Mouse (Mus musculus) 416B (cell line): Measurements from ENCODE around the gene Fig4.

ENCODE experiments used
- DNase-seq: peaks from one replicate; pipeline ENCODE4 v3.0.0; 2011; ENCODE audit warnings: low read depth

Fig4 gene

DNA sequence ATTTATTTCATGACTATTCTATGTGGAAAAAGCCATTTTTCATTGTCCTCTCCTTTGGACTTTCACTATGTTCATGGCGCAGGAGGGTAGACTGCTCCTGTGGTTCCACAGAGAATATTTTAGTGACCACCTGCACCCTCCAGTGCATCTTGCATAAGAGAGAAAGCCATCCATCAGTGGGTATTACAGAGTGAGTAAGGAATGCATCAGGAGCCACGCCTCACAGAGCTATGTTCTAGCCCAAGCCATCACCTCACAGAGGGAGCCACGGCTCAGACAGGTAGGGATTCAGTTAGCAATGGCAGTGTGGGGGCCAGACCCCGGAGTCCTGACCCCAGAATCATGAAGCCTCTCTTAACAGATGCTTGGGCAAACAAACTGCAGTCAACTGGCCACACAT, 93.5 kb downstream of the Fig4 start:
- DNase-seq = no peak

DNA sequence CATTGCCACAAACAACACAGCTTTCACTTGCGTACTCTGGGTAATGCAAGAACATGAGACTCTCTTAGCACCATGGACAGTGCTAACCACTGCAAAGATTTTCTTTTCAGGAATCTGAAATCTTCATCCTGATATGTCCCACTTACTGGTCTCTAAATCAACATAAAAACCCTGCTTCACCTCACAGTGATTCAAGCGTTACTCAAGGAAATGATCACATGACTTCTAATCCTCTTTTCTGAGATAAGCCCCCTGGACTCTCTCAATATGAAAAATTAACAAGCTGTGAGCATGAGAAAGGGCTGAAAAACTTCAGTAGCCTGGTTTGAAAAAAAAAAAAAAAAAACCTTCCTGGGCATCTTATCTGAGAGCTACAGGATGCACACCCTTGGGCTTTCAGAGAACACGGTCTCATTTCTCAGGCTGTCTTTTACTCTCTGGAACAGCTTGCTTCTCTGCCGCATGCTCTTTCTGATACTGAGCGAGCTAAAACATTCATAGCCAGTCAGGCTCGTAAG, 94.1 kb downstream of the Fig4 start:
- peak; percentile 36 for DNase-seq

DNA sequence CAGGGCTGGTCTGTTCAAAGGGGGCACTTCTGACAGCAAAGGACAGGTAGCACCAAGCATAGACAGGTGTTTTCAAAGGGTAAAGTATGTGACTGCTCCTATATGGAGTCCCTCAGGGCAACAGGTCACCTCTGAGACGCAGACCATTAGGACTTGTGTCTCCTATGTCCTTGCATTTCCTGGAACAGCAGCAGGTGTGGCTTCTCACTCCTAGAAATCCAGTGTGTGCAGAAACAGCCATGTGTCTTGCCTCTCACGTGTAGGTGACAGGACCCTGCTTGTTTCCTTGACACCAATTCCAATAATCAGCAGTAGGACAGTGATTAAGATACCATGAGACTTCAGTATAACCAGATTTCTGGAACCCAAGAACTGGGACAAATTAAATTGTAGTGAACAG, 97.4 kb downstream of the Fig4 start:
- no peak for DNase-seq

- DNase-seq = no peak
These were observed 98.3 kb downstream of the Fig4 start for GRCm38 (mm10) chr10:41204637-41205315.

DNA sequence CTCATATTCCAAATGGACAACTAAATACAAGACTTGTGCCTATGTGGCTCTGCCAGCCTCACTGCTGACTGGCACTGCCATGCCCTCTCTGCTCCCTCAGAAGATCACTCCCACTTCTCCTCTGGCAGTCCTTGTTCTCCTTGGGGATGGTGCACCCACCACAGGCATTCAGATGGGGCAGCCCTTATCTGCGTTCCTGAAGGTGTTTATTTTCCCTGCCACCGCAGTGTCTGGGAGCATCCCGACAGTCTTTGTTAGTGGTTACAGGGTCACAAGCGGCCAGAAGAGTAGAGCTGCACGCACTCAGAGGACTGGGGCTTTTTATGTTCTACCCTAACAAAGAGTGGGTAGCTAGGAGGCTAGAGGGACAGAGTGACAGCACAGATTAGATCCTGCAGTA, 98.9 kb downstream of the Fig4 start:
- DNase-seq = no peak

DNA sequence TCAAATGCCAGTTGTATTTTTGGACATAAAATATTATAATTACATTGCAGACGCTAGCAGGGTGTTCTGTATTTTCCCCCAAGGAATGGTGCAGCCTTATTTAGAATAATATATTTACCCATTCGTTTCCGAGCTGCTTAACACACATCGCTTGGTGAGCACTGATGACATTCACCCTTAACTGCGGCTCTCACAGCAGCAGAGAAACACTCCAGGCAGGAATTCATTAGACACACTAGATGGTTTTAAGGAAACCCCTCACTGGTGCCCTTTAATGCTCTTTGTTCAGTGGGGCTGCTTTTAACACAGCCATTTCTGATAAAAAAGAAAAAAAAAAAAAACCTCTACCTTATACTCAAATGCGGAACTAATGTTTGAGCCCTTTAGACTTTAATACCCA, 104.3 kb downstream of the Fig4 start:
- no peak for DNase-seq

- no peak for DNase-seq
These were observed 105.3 kb downstream of the Fig4 start for GRCm38 (mm10) chr10:41197788-41198187.

- DNase-seq = no peak
These were observed 106.8 kb downstream of the Fig4 start for GRCm38 (mm10) chr10:41196295-41196694.

DNA sequence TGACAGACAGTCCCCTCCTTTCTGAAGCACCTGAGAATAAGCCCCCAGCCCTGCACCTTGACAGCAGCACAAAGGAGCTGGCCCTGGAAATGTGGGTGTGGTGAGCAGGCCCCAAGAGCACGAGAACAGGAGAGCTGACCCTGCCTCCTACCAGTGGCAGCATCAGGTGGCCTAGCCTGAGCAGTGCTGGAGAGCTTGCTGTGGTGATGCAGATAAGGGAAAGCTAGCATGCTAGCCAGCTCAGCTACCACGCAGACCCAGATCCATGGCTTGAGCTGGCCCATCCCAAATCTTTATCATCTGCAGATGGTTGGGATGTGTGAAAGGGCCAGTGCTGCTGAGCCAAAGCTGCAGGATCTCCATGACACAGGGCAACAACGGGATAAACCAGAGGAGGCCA, 113.7 kb downstream of the Fig4 start:
- no peak for DNase-seq

- DNase-seq = no peak
These were observed 119.1 kb downstream of the Fig4 start for GRCm38 (mm10) chr10:41183975-41184374.

DNA sequence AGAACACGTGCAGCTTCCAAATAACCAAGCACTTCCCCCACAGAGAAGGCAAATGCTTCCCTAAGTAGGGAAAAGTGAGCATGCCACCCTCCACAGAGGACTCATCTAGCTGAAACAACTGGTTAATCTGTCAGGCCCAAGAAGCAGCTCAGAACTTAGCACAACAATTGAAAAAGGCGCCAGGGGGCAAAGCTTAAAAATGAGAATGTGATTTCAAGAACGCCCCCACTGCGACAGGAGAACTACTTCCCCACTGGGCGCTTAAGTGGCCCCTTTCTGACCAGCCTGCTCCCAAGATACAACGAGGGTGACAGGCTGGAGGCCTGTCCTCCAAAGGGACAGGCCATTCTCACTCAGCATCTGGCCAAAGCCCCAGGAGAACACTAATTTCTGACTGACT, 120.4 kb downstream of the Fig4 start:
- no peak for DNase-seq

DNA sequence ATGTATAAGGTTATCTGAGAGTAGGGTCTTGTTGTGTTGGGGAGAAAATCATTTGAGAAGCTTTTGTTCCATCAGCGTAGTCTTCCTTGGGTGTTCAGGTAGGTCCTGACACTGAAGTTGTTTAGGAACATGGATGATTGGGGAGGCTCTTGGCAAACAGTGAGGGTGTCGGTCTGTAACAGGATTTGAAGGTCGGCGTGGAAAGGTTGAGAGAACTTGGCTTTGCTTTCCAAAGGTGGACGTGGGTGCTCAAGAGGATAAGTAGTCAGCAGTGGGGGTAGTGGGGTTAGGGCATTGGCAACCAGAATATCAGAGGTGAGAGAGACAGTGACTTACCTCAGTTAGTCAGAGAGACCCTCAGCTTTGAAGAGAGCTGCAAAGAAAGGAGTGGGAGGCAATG, 136.9 kb downstream of the Fig4 start:
- DNase-seq = no peak

DNA sequence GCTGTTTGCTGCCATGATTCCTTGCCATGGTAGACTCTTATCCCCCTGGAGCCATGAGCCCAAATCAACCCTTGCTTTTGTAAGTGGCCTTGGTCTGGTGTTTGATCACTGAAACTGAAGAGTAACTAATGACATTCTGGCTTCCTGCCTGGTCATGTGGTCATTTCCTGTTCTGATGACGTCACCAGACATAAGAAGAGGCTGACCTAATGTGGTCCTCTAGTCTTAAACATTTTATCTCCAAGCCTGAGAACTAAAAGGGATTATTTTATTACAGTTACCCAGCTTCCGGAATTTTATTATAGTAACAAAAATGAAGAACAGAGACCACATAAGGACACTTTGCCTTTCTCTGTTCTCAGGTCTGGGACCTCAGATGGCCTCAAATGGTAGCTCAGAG, 140.0 kb downstream of the Fig4 start:
- peak; percentile 42 for DNase-seq

- DNase-seq = no peak
These were observed 145.8 kb downstream of the Fig4 start for GRCm38 (mm10) chr10:41157296-41157695.

DNA sequence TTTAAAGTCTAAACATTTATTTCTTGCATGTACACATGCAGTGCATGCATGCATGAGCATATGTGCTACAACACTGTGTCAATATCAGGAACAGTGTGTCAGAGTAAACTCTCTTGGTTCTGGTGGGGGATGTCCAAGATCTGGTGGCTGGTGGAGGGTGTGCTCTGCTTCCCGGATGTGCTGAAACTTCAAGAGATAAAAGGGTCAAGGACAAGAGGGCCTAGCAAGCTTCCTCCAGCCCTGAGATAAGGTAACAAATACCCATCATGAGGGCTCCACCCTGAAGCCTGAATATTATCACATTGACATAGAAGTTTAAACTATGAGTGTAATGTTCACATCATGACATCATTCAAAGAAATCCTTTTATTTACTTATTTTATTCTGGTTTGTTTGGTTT, 146.4 kb downstream of the Fig4 start:
- no peak for DNase-seq

GRCm38 (mm10) chr10:41153229-41153750, 149.8 kb downstream of the Fig4 start:
- DNase-seq = no peak

GRCm38 (mm10) chr10:41151901-41152300, 151.2 kb downstream of the Fig4 start:
- DNase-seq = no peak

DNA sequence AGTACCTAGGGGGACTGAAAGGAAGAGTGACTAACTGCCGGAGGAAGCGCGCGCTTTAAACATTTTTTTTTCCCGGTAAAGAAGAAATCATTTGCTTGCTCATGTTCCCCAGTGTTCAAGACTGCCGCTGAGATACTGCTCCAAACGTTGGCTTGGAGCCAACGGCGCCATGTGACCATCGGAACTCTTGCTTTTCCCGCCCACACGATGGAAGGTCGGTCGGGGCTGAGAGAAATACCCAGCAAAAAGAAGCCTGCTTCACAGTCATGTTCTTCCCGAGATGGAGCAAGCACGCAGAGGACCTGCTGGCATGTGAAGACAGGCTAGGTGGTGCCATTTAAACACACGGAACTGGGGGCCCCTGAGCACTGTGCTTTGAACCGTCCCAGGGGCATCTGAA, 151.6 kb downstream of the Fig4 start:
- no peak for DNase-seq

DNA sequence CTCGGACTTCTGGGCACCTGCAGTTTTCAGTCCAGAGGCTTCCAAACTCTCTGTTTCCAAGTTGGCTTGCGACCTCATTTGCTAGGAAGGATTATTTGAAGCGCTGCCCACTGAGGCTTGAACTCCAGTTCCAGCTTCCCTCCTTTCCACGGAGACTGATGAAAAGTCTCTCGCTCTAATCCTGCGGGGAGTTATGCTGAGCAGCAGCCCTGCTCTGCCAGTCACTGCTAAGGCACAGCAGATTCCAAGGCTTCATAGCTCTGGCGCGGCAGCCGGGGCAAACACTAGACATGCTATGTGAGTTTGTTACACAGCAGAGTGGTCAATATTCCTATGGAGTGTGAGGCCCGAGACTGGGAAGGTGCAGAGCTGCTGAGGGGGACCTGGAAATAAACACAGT, 152.0 kb downstream of the Fig4 start:
- DNase-seq = no peak

GRCm38 (mm10) chr10:41150496-41150895, 152.6 kb downstream of the Fig4 start:
- no peak for DNase-seq

- DNase-seq = no peak
These were observed 153.8 kb downstream of the Fig4 start for GRCm38 (mm10) chr10:41149307-41149706.

DNA sequence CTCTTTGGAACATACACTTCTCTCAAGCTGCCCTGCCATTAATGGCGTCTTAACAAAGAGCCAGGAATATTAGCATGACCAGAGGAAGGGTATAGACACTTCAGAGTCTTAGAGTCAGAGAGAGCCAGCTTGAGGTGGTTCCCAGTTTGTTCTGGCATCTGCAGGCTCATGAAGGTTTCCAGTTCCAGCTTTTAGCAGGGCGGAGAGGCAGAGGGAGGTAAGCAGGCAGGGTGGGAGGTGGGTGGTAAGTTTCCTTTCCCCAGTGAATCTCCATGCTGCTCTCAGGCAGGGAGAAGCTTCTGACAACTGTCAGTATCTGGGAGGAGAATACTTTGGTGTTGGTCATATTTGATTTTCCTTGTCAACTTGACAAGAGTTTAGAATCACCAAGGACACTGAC, 156.9 kb downstream of the Fig4 start:
- no peak for DNase-seq
